Mouse (Mus musculus): ENCODE measurements around the gene Tspoap1.

- TF ChIP-seq POLR2A (IDR thresholded peaks at IDR 0.05; ENCODE audit: borderline replicate concordance, insufficient read depth, low read length) (no peak), CTCF (IDR thresholded peaks at IDR 0.05; ENCODE audit: borderline replicate concordance, insufficient read depth, low read depth, low read length) (no peak)
Measured at GRCm38 (mm10) chr11:87761181-87761721, 910 bp downstream of the Tspoap1 start.

All from cerebellum, adult 2 months (tissue).